Mouse (Mus musculus): ENCODE data around the gene Afmid.

The Afmid gene

DNA sequence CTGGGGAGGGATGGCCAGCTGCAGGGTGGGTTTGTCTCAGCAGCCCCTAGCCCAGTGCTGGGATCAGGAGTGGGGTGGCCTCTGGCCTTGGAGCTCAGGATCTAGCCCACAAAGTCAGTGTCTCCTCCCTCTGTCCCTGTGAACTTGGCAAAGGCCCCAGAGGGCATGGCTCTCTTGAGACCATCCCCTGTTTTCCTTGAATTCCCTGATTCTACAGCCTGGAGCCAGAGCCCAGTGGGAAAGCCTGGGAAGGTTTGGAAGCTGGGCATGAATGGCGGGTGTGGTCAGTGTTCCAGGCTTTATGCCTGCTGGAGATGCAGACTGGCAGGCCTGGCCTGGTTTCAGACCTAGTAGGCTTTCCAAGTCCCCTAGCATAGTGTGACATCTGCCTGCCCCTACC, 56.5 kb downstream of the Afmid start:
- DNase-seq, result peak; percentile 42

GRCm38 (mm10) chr11:117886000-117886399, 60.3 kb downstream of the Afmid start:
- DNase-seq, result no peak

- no peak for DNase-seq
Measured at GRCm38 (mm10) chr11:117888168-117888852, 62.6 kb downstream of the Afmid start.

- no peak for DNase-seq
Measured at GRCm38 (mm10) chr11:117888853-117889822, 63.4 kb downstream of the Afmid start.
